Mouse (Mus musculus) midbrain, embryonic 10.5 days (tissue): ENCODE measurements around the gene Olfr568. TPM values are rescaled to one million over a fixed set of nuclear protein-coding genes. Genes with fewer than 3 reads are reported as not detected.

Experiments used
- DNase-seq: peaks from one replicate; pipeline ENCODE4 v3.0.0-alpha.2; 2017; ENCODE audit warnings: low spot score
- H3K27ac ChIP-seq: fragments of 300-500 bp; sonication (generic); replicated peaks from 2 replicates; pipeline ENCODE4 v1.5.1; 2016; ENCODE audit warnings: mild to moderate bottlenecking
- H3K27me3 ChIP-seq: fragments of 300-500 bp; sonication (generic); 2 replicates; pipeline ENCODE4 v1.6.1; 2016; ENCODE audit warnings: low read depth, mild to moderate bottlenecking; ENCODE audit not compliant: poor library complexity, severe bottlenecking
- H3K36me3 ChIP-seq: fragments of 300-500 bp; sonication (generic); 2 replicates; pipeline ENCODE4 v1.6.1; 2016; ENCODE audit warnings: mild to moderate bottlenecking, moderate library complexity
- H3K4me1 ChIP-seq: fragments of 300-500 bp; sonication (generic); 2 replicates; pipeline ENCODE4 v1.6.1; 2016
- H3K4me3 ChIP-seq: fragments of 300-500 bp; sonication (generic); 2 replicates; pipeline ENCODE4 v1.5.1; 2016; ENCODE audit warnings: mild to moderate bottlenecking, moderate library complexity
- H3K9me3 ChIP-seq: fragments of 300-500 bp; sonication (generic); replicated peaks from 2 replicates; pipeline ENCODE4 v1.6.1; 2016; ENCODE audit warnings: mild to moderate bottlenecking
- WGBS: fragments of 180-500 bp; shearing (Covaris S2); methylation state at CpG from one replicate; pipeline ENCODE4 v1.1.7; 2016; 5-methylcytosine and 5-hydroxymethylcytosine counted together
- polyA plus RNA-seq: library from polyadenylated mRNA; unstranded; fragments of >200 nt; fragmentation: Nextera tagmentation; extraction: Ambion mirVana; gene quantifications from 2 replicates; pipeline ENCODE4 v1.2.1, GENCODE M21; 2016

Olfr568 gene
- not detected in 2 replicates for polyA plus RNA-seq

DNA sequence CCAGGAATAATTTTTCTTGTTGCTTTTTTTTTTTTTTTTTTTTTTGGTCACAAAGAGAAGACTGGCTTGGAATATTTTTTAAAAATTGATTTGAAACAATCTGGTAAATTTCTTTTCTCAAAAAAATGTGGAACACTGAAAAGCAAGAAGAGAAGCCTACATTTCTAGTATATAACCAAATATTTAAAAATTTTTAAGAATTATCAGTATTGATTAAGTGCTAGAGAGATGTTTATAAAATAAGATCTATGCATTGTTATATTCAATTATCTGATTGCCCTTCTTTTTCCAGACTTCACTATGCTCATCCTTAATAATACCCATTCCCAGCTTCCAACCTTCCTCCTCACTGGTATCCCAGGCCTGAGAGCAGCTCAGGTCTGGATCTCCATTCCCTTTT is at the start of gene Olfr568:
Gene Olfr568, plus strand, starts transcription at position 301 of the 400 bp plus-strand sequence.
- no peak within 1 kb of the TSS for H3K4me3 ChIP-seq
- no peaks in the 10 kb centered on the region for H3K36me3 ChIP-seq
- H3K27me3 ChIP-seq: no peaks in the 10 kb centered on the region
- no peak for DNase-seq
- H3K9me3 ChIP-seq: no peaks in the 10 kb centered on the region
- H3K4me1 ChIP-seq: no peaks in the 10 kb centered on the region
- H3K27ac ChIP-seq: no peak within 1 kb of the TSS

GRCm38 (mm10) chr7:102855807-102856206 is 21.1 kb upstream of the Olfr568 start:
- Histone ChIP-seq H3K27me3 (no peaks in the 10 kb centered on the region), H3K9me3 (no peaks in the 10 kb centered on the region), H3K27ac (no peak overlapping the region), H3K4me1 (no peaks in the 10 kb centered on the region), H3K4me3 (no peak overlapping the region), H3K36me3 (no peaks in the 10 kb centered on the region)
- no peak for DNase-seq

GRCm38 (mm10) chr7:102858665-102859064 is 18.3 kb upstream of the Olfr568 start, which contains the start of gene Olfr566:
Olfr566 (minus strand) TSS chr7:102858765.
- Histone ChIP-seq H3K36me3 (no peaks in the 10 kb centered on the region), H3K4me3 (no peak within 1 kb of the TSS), H3K27ac (no peak within 1 kb of the TSS), H3K4me1 (no peaks in the 10 kb centered on the region), H3K27me3 (no peaks in the 10 kb centered on the region), H3K9me3 (no peaks in the 10 kb centered on the region)
- DNase-seq: no peak
- 84% methylated on average over 1 of the region's 1 CpGs for WGBS

- Histone ChIP-seq H3K27ac (no peak within 1 kb of the TSS), H3K4me3 (no peak within 1 kb of the TSS), H3K27me3 (no peaks in the 10 kb centered on the region), H3K36me3 (no peaks in the 10 kb centered on the region), H3K9me3 (no peaks in the 10 kb centered on the region), H3K4me1 (no peaks in the 10 kb centered on the region)
- 85% methylated on average over 3 of the region's 3 CpGs for WGBS
- DNase-seq: no peak
These were observed 13.9 kb downstream of the Olfr568 start, which contains the start of gene Olfr569 for GRCm38 (mm10) chr7:102890782-102891181. Olfr569 (minus strand) TSS chr7:102890882.

- no peak for DNase-seq
- 74% methylated on average over 1 of the region's 1 CpGs for WGBS
These were observed 38.3 kb downstream of the Olfr568 start for GRCm38 (mm10) chr7:102915261-102915660.

DNA sequence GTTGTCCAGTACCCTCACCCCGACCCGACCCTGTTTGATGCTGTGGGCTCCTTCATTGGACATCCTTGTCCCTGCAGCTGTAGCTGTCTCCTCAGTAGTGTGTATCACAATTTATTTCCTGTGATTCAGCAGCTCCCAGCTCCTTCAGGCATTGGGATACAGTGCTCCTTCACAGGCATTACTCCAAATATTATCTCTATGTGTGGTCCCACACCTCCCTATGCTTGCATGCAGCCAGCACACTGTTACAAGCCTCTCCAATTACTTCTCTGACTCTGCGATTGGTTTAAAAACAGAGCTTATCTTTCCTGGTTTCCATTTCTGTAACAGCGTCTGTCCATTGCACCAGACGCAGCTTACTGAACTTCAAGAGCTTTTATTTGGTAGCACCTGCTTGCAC is 39.5 kb downstream of the Olfr568 start:
- Histone ChIP-seq H3K4me1 (no peaks in the 10 kb centered on the region), H3K36me3 (no peaks in the 10 kb centered on the region), H3K27ac (no peak overlapping the region), H3K4me3 (no peak overlapping the region), H3K9me3 (no peaks in the 10 kb centered on the region), H3K27me3 (no peaks in the 10 kb centered on the region)
- WGBS: 82% methylated on average over 5 of the region's 5 CpGs
- DNase-seq: no peak

More at GRCm38 (mm10) chr7:102915261-102915660, 38.3 kb downstream of the Olfr568 start:
- Histone ChIP-seq H3K27me3 (no peaks in the 10 kb centered on the region), H3K36me3 (no peaks in the 10 kb centered on the region), H3K9me3 (no peaks in the 10 kb centered on the region), H3K4me3 (no peak overlapping the region), H3K27ac (no peak overlapping the region), H3K4me1 (no peaks in the 10 kb centered on the region)

DNA sequence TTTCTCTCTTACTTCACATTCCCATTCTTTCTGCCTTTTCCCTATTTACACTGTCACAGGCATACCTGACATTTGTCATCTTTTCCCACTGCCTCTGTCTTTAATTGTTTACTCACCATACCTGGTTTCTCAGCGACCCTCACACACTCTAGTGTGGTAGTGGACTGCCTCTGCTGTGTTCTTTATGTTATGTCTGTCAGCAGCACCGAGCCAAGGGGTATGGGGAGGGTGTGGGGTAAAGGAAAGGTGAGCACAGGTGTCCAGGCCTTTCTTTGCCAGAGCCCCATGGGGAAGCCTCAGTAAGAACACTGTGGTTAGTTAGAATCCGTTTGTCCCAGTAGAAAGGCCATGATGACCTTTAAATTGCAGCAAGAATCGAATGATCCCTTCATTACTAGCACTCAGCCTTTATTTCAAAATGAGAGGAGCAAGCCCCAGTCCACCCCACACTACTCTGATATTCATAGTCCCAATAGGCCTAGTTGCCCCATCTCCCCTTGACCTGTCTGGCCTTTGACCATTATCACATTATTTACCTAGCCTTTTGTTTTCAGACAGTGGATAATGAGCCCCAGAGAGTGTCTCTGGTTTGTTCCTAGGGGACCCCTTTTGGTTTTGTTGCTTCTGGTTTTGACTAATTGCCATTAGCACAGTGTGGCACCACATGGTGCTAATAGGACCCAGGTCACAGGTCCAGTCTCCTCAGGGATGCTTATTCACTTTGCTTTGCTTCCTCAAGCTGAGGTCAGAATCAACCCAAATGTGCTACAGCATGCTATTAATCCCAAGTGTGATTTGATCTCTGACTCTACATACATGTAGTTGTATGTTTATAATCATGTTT is 40.3 kb downstream of the Olfr568 start, which contains the start of gene Olfr571:
Gene Olfr571, minus strand, starts transcription at position 505 of the 844 bp plus-strand sequence.
- Histone ChIP-seq H3K9me3 (no peaks in the 10 kb centered on the region), H3K4me3 (no peak within 1 kb of the TSS), H3K36me3 (no peaks in the 10 kb centered on the region), H3K4me1 (no peaks in the 10 kb centered on the region), H3K27ac (no peak within 1 kb of the TSS), H3K27me3 (no peaks in the 10 kb centered on the region)
- DNase-seq: no peak
- 69% methylated on average over 4 of the region's 4 CpGs for WGBS

DNA sequence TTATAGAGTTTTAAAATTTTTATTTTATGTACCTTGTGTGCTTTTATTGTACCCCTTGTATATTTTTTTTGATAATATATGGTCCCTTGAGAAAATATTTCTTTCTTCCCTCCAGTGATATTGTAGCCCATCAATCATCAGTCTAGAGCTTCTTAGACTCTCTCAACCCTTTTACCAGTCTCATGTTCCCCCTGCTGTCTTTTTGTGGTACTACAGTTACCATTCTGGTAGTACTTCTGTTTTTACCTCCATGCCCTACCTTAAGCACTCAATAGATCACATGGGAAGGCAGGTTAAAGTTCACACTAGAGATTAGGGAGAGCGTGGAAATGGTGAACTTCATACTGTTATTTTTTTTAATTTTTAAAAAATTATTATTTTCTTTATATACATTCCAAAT is 42.7 kb downstream of the Olfr568 start:
- Histone ChIP-seq H3K4me3 (no peak overlapping the region), H3K9me3 (no peaks in the 10 kb centered on the region), H3K27ac (no peak overlapping the region), H3K27me3 (no peaks in the 10 kb centered on the region), H3K4me1 (no peaks in the 10 kb centered on the region), H3K36me3 (no peaks in the 10 kb centered on the region)
- no peak for DNase-seq
- WGBS: 28% methylated on average over 1 of the region's 1 CpGs

DNA sequence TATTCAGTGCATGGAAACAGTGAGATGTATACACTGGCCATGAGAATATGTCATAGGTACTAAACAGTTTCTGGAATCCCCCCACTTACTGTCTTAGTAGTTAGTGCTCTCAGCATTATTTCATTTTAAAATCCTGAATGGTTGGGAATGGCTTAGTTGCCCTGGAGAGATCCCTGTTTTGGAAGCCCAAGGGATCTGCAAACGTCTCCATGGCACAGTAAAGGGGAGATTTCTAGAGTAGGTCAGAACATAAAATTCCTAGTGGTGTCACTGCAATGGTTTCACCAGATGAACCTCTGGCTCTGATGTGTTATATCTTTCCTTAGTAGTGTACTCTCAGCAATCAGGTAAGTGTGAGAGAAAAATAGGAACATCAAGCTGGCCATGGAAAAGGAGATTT is 47.2 kb downstream of the Olfr568 start, which contains the start of gene Olfr572:
Gene Olfr572, plus strand, starts transcription at position 301 of the 400 bp plus-strand sequence.
- Histone ChIP-seq H3K9me3 (no peaks in the 10 kb centered on the region), H3K4me1 (no peaks in the 10 kb centered on the region), H3K36me3 (no peaks in the 10 kb centered on the region), H3K27ac (no peak within 1 kb of the TSS), H3K4me3 (no peak within 1 kb of the TSS), H3K27me3 (no peaks in the 10 kb centered on the region)
- 79% methylated on average over 1 of the region's 1 CpGs for WGBS
- DNase-seq: no peak

GRCm38 (mm10) chr7:102927105-102927504 is 50.2 kb downstream of the Olfr568 start:
- Histone ChIP-seq H3K4me3 (no peak overlapping the region), H3K27ac (no peak overlapping the region), H3K4me1 (no peaks in the 10 kb centered on the region), H3K9me3 (no peaks in the 10 kb centered on the region), H3K27me3 (no peaks in the 10 kb centered on the region), H3K36me3 (no peaks in the 10 kb centered on the region)
- DNase-seq: no peak
- WGBS: 84% methylated on average over 3 of the region's 3 CpGs

Other genes starting within 250 kb of the Olfr568 start
- not detected in 2 replicates for gene Olfr554, start 238.7 kb upstream of the Olfr568 start, polyA plus RNA-seq
- gene Olfr555, start 218.3 kb upstream of the Olfr568 start, polyA plus RNA-seq: not detected in 2 replicates
- gene Olfr556, start 212.2 kb upstream of the Olfr568 start, polyA plus RNA-seq: not detected in 2 replicates
- gene Trim68, start 189.8 kb upstream of the Olfr568 start, polyA plus RNA-seq: 10.1 and 11.8 TPM in 2 replicates
- not detected in 2 replicates for gene Olfr557, start 181.2 kb upstream of the Olfr568 start, polyA plus RNA-seq
- gene Olfr558, start 174.9 kb upstream of the Olfr568 start, polyA plus RNA-seq: 0.04 TPM in 1 of 2 replicates, not detected in the other
- gene Olfr33, start 158.1 kb upstream of the Olfr568 start, polyA plus RNA-seq: not detected in 2 replicates
- not detected in 2 replicates for gene Olfr559, start 149.6 kb upstream of the Olfr568 start, polyA plus RNA-seq
- gene Olfr560, start 117.8 kb upstream of the Olfr568 start, polyA plus RNA-seq: not detected in 2 replicates
- gene Olfr78, start 117.7 kb upstream of the Olfr568 start, polyA plus RNA-seq: not detected in 2 replicates
- not detected in 2 replicates for gene Olfr561, start 105.9 kb upstream of the Olfr568 start, polyA plus RNA-seq
- gene Olfr564, start 73.6 kb upstream of the Olfr568 start, polyA plus RNA-seq: not detected in 2 replicates
- gene Olfr566, start 18.4 kb upstream of the Olfr568 start, polyA plus RNA-seq: not detected in 2 replicates
- not detected in 2 replicates for gene Olfr569, start 13.8 kb downstream of the Olfr568 start, polyA plus RNA-seq
- not detected in 2 replicates for gene Olfr570, start 17.5 kb downstream of the Olfr568 start, polyA plus RNA-seq
- gene Olfr571, start 40.4 kb downstream of the Olfr568 start, polyA plus RNA-seq: not detected in 2 replicates
- not detected in 2 replicates for gene Olfr572, start 47.3 kb downstream of the Olfr568 start, polyA plus RNA-seq
- not detected in 2 replicates for gene Olfr573-ps1, start 65.5 kb downstream of the Olfr568 start, polyA plus RNA-seq
- not detected in 2 replicates for gene Olfr574, start 71.3 kb downstream of the Olfr568 start, polyA plus RNA-seq
- not detected in 2 replicates for gene Olfr575, start 81.7 kb downstream of the Olfr568 start, polyA plus RNA-seq
- gene Olfr576, start 85.5 kb downstream of the Olfr568 start, polyA plus RNA-seq: not detected in 2 replicates
- gene Olfr577, start 98.8 kb downstream of the Olfr568 start, polyA plus RNA-seq: not detected in 2 replicates
- not detected in 2 replicates for gene Olfr578, start 112.2 kb downstream of the Olfr568 start, polyA plus RNA-seq
- gene Olfr582, start 160.9 kb downstream of the Olfr568 start, polyA plus RNA-seq: not detected in 2 replicates
- not detected in 2 replicates for gene Olfr583, start 174.2 kb downstream of the Olfr568 start, polyA plus RNA-seq
- not detected in 2 replicates for gene Olfr584, start 204.8 kb downstream of the Olfr568 start, polyA plus RNA-seq
- not detected in 2 replicates for gene Olfr585, start 220.6 kb downstream of the Olfr568 start, polyA plus RNA-seq
- gene Olfr586, start 248.5 kb downstream of the Olfr568 start, polyA plus RNA-seq: not detected in 2 replicates